Mouse (Mus musculus) urinary bladder, postnatal 10 days (tissue): Measurements from ENCODE around the gene Amigo3.
"Not testable (repeated sequence)": the region's sequence is repeated elsewhere in the genome, so short reads cannot be mapped to it uniquely, and the experiment has no call there.

Experiments used
- DNase-seq: peaks from one replicate; pipeline ENCODE4 v3.0.0; 2022; ENCODE audit warnings: low spot score

Gene Amigo3

GRCm38 (mm10) chr9:108052885-108053664 lies at the start of gene Amigo3:
Amigo3 (plus strand) TSS chr9:108053159.
- peak; percentile 88 for DNase-seq

DNA sequence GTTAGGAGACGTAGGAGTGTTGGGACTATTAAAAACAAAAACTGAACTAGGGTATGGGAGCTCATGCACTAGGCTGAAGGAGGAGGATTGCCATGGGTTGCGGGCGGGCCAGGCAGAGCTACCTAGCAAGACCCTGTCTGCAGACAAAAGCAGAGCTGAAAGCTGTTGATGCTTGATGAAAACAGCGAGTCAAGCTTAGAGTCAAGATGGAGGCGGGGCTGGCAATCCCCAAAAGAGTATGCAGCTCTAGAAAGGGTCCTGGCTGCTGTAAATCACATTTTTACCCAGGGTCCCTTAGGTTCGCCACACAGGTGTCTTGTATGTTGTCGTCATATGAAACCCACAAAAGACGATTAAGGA lies 49.4 kb upstream of the Amigo3 start:
- no peak for DNase-seq

DNA sequence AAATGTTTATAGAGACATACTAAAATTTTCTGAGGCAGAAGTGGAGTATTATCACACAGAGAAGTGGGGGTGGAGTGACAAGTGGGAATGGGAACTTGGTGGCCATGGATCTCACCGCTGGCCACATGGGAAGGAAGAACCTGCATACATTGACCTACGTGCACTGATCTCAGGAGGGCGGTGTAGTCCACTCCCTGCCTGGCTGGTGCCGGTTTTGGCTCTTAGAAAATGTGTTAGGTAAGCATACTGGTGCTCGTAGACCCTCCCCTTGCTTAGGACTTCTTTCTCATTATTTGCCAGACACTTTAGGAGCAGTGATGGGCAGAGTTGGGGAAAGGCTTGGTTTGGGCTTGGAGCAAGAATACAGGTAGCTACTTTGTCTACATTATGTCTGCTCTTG lies 44.9 kb upstream of the Amigo3 start:
- no peak for DNase-seq

DNA sequence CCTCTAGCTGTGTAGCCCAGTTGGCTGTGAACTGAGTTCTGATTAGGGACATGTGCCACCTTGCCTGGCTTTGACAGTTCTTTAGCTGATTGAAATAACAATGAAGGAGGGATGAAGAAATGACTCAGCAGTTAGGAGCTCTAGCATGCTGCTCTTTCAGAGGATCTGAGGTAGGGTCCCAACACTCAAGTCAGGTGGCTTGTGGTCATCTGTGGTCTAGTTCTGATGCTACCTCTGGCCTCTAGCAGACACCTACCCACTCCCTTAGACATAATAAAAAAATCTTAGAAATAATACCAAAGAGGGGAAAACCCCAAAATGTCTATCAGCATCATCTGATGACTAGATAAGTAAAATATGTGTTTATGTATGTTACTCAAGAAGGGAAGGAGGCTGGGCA lies 42.6 kb upstream of the Amigo3 start:
- DNase-seq, result no peak

GRCm38 (mm10) chr9:108013577-108013976 lies 39.4 kb upstream of the Amigo3 start:
- not testable (repeated sequence) for DNase-seq

- no peak for DNase-seq
Observed at GRCm38 (mm10) chr9:108017127-108017526, 35.8 kb upstream of the Amigo3 start.

- DNase-seq, result no peak
Observed at GRCm38 (mm10) chr9:108020741-108021140, 32.2 kb upstream of the Amigo3 start.

DNA sequence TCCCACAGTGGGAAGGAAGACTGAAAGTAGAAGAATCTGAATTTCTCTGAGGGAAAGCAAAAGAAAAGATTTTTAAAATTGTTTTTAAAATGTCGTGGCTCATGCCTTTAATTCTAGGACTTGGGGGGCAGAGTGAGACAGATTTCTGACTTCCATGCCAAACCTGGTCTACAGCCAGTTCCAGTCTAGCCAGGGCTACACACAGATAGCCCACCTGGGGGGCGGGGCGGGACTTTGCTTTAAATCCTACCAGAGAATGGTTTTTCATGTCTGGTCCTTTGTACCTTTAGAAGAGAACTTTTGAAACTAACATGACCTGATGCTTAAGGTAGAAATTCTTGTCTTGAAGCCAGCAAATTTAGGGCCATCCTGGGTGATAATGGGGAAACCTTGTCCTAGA lies 29.7 kb upstream of the Amigo3 start:
- DNase-seq, result no peak

DNA sequence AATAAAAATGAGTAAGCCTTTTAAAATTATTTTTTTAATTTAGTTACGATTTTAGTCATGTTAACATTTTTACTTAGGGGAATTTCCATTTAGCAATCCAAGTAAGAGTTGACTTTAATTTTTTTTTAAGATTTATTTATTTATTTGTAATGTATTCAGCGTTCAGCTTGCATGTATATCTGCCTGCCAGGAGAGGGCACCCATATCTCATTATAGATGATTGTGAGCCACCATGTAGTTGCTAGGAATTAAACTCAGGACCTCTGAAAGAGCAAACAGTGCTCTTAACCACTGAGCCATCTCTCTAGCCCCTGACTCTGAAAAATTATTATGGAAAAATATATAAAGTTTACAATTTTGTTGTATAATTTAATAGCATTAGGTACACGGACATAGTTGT lies 26.4 kb upstream of the Amigo3 start:
- DNase-seq, result no peak

GRCm38 (mm10) chr9:108027867-108028266 lies 25.1 kb upstream of the Amigo3 start:
- DNase-seq, result no peak

GRCm38 (mm10) chr9:108032126-108032525 lies 20.8 kb upstream of the Amigo3 start:
- no peak for DNase-seq

GRCm38 (mm10) chr9:108035331-108036156 lies 17.4 kb upstream of the Amigo3 start:
- DNase-seq, result no peak

DNA sequence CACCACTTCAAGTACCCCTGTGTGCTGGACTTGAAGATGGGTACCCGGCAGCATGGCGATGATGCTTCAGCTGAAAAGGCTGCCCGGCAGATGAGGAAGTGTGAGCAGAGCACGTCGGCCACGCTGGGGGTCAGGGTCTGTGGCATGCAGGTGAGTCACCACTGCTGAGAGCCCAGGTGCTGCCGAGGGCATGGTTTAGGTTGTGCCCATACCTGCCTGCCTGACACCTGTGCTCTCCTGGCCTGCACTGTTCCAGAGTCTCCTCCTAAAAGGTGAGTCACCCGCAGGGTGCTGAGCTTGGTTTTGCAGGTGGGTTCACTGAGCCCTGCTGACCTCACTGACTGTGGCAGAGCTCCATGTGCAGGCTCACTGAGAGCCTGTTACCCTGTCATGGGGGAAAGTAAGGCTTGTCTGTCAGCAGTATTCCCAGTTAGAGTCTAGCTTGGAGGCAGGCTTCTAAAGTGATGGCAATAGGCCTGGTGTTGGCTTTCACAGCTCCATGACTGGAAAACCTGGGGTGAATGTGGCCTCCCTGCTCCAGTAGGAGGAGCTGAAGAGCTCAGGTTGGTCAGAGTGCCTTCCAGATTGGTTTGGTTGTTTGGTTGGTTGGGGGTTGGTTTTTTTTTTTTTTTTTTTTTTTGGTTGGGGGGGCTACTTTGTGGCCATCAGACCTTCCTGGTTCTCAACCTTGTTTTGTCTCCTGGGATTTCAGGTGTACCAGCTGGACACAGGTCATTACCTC lies 8.0 kb upstream of the Amigo3 start:
- no peak for DNase-seq

DNA sequence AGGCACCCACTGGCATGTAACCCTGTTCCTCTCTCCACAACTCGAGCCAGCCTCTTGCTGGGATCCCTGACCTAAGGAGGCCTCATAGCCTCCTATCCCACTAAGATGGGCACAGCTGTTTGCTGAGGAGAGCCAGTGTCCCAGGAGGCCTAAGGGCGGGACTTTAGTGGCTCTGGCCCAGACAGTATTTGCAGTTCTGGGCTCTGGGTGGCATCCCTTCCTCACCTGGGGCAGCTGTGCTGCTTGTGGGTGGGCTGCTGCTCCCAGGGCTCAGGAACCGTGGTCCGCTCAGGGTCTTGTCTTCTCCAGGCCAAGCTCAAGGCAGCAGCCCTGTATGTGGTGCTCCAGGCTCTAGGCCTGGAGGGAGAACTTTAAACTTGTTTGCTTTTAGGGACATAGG lies 6.4 kb upstream of the Amigo3 start:
- DNase-seq, result no peak

- no peak for DNase-seq
Observed at GRCm38 (mm10) chr9:108047601-108048565, 5.1 kb upstream of the Amigo3 start.

DNA sequence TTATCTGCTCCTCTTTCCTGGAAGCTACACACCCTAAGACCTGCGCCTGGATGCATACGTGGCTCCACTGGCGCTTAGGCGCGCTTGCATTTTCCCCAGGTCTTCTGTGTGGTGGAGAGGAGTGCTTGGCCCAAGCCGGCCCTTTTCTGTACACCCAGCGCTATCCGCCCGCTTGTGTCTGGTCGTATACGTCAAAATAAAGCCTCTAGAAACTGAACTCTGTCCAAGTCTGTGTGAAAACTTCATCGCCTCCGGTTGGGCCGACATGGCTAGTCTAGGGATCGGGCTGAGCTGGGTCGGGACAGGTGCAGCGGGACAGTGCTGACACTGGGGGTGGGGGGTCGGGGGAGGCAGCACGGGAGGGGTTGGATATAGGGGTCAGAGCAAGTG lies 4.4 kb upstream of the Amigo3 start:
- DNase-seq, result no peak

DNA sequence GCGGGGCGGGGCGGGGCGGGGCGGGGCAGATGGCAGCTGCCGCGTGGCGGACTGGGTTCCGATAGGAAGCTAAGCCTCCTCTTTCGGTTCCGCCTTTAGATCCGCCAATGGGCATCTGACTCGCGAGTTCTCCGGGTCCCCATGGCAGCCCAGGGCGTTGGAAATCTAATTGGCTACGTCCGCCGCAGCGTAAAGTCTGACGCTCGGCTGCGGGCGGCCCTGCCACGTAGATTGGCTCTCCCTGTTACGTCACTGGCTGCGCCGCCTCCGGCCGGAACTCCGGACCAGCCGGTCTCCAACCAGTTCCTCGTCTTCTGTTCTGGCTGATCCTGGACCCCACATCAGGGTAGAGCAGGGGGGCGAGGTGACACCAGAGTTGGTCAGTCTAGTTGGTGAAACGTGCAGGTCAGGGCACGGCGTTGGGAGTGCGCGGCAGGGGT lies 3.9 kb upstream of the Amigo3 start, which contains the start of gene Gmppb:
Gmppb (plus strand) TSS at position 227 of the 440 bp plus-strand sequence.
- peak; percentile 80 for DNase-seq

- no peak for DNase-seq
Observed at GRCm38 (mm10) chr9:108049561-108050251, 3.3 kb upstream of the Amigo3 start.

GRCm38 (mm10) chr9:108051184-108051930 lies 1.6 kb upstream of the Amigo3 start:
- DNase-seq, result no peak

- no peak for DNase-seq
Observed at GRCm38 (mm10) chr9:108051931-108052220, 1.1 kb upstream of the Amigo3 start.
